Comparison of ENCODE assay signal across 8 mouse cellular contexts in genomic region chr8:124949209-124950068, GRCm38 (mm10). TPM values are rescaled to one million over a fixed set of nuclear protein-coding genes. Genes with fewer than 3 reads are reported as not detected.
DNase-seq lines count a peak whose midpoint lies in the region; ATAC-seq and TF ChIP-seq lines count a peak whose summit lies in the region.

TSS of gene Egln1 (minus strand) at chr8:124949324.

- H3K9me3 ChIP-seq in E14TG2a.4 (ENCODE audit: low read length): no peaks in the 10 kb centered on the region
- no peaks in the 10 kb centered on the region for H3K9me3 ChIP-seq in forebrain, embryonic 12.5 days
- H3K9me3 ChIP-seq in heart, embryonic 16.5 days (replicated peaks; ENCODE audit: control insufficient read depth, low read length): no peaks in the 10 kb centered on the region
- H3K9me3 ChIP-seq in liver, postnatal 0 days (ENCODE audit: low read length): no peaks in the 10 kb centered on the region
- H3K9me3 ChIP-seq in neural tube, embryonic 15.5 days (replicated peaks): no peaks in the 10 kb centered on the region

- WGBS in forebrain, embryonic 12.5 days: under 1% methylated on average over 49 of the region's 98 CpGs
- under 1% methylated on average over 55 of the region's 98 CpGs for WGBS in heart, embryonic 16.5 days
- WGBS in liver, postnatal 0 days (ENCODE audit: insufficient replicate concordance): under 1% methylated on average over 37 of the region's 98 CpGs
- under 1% methylated on average over 40 of the region's 98 CpGs for WGBS in neural tube, embryonic 15.5 days

- H3K36me3 ChIP-seq in E14TG2a.4 (ENCODE audit: insufficient read depth, low read length): peaks cover 13% of the 10 kb centered on the region; the same call in 1 of the 2 replicates
- peaks cover 6% of the 10 kb centered on the region for H3K36me3 ChIP-seq in forebrain, embryonic 12.5 days (replicated peaks)
- no peaks in the 10 kb centered on the region for H3K36me3 ChIP-seq in heart, embryonic 16.5 days (ENCODE audit: control insufficient read depth, insufficient read depth)
- no peaks in the 10 kb centered on the region for H3K36me3 ChIP-seq in liver, postnatal 0 days (replicated peaks; ENCODE audit: insufficient read depth, low read length)
- H3K36me3 ChIP-seq in neural tube, embryonic 15.5 days: no peaks in the 10 kb centered on the region

- peak; percentile 89 for ATAC-seq in forebrain, embryonic 12.5 days (ENCODE audit: low FRiP score)
- ATAC-seq in heart, embryonic 16.5 days (replicated peaks; ENCODE audit: extremely low read depth, insufficient read depth, low FRiP score): peak; percentile 87
- ATAC-seq in liver, postnatal 0 days: peak; percentile 93
- ATAC-seq in neural tube, embryonic 15.5 days (ENCODE audit: low FRiP score): peak; percentile 86

- H3K27ac ChIP-seq in forebrain, embryonic 12.5 days: peak within 1 kb of the TSS; percentile 98
- H3K27ac ChIP-seq in heart, embryonic 16.5 days (ENCODE audit: low read length): peak within 1 kb of the TSS; percentile 98
- peak within 1 kb of the TSS; percentile 93 for H3K27ac ChIP-seq in liver, postnatal 0 days (ENCODE audit: low read depth)
- H3K27ac ChIP-seq in neural tube, embryonic 15.5 days (replicated peaks): peak within 1 kb of the TSS; percentile 98

- H3K4me1 ChIP-seq in E14TG2a.4 (replicated peaks; ENCODE audit: low read depth, low read length): peaks cover 49% of the 10 kb centered on the region
- H3K4me1 ChIP-seq in forebrain, embryonic 12.5 days: peaks cover 37% of the 10 kb centered on the region
- peaks cover 37% of the 10 kb centered on the region for H3K4me1 ChIP-seq in heart, embryonic 16.5 days (ENCODE audit: control insufficient read depth, insufficient read depth, low read length)
- peaks cover 30% of the 10 kb centered on the region for H3K4me1 ChIP-seq in liver, postnatal 0 days (ENCODE audit: insufficient read depth)
- H3K4me1 ChIP-seq in neural tube, embryonic 15.5 days: peaks cover 46% of the 10 kb centered on the region

- no peak for TF ChIP-seq CTCF in E14TG2a.4 (conservative IDR thresholded peaks at IDR 0.05; ENCODE audit: low read length)
- TF ChIP-seq CTCF in liver, postnatal 0 days (IDR thresholded peaks at IDR 0.05; ENCODE audit: low read depth): 0 out of 2 replicates have a peak, but pooled peaks have one; percentile 13

- H3K4me3 ChIP-seq in E14TG2a.4 (replicated peaks; ENCODE audit: low read length): peak within 1 kb of the TSS; percentile 90
- H3K4me3 ChIP-seq in forebrain, embryonic 12.5 days (replicated peaks): peak within 1 kb of the TSS; percentile 89
- peak within 1 kb of the TSS; percentile 66 for H3K4me3 ChIP-seq in heart, embryonic 16.5 days (ENCODE audit: low read length)
- peak within 1 kb of the TSS; percentile 77 for H3K4me3 ChIP-seq in liver, postnatal 0 days (ENCODE audit: low read depth, low read length)
- H3K4me3 ChIP-seq in neural tube, embryonic 15.5 days (replicated peaks): peak within 1 kb of the TSS; percentile 95

- DNase-seq in c-Kit-positive CD71-positive TER-119-negative erythroid progenitor cells, embryonic 14.5 days (ENCODE audit: low read depth): peak; percentile 44
- DNase-seq in kidney, postnatal 36 days: peak; percentile 82 to 89
- DNase-seq in liver, postnatal 0 days: peak; percentile 84
- peak; percentile 80 for DNase-seq in testis, postnatal 10 days (ENCODE audit: low spot score)

- peak within 1 kb of the TSS; percentile 85 for H3K4me2 ChIP-seq in forebrain, embryonic 12.5 days
- H3K4me2 ChIP-seq in heart, embryonic 16.5 days (ENCODE audit: low read depth, low read length): peak within 1 kb of the TSS; percentile 75
- peak within 1 kb of the TSS; percentile 95 for H3K4me2 ChIP-seq in liver, postnatal 0 days (ENCODE audit: low read depth, low read length)
- peak within 1 kb of the TSS; percentile 88 for H3K4me2 ChIP-seq in neural tube, embryonic 15.5 days

- no peak for TF ChIP-seq EP300 in liver, postnatal 0 days (IDR thresholded peaks at IDR 0.05; ENCODE audit: low read depth)

- H3K9ac ChIP-seq in forebrain, embryonic 12.5 days: peak within 1 kb of the TSS; percentile 94
- H3K9ac ChIP-seq in heart, embryonic 16.5 days (ENCODE audit: low read length): peak within 1 kb of the TSS; percentile 95
- H3K9ac ChIP-seq in liver, postnatal 0 days (replicated peaks): peak within 1 kb of the TSS; percentile 80
- peak within 1 kb of the TSS; percentile 98 for H3K9ac ChIP-seq in neural tube, embryonic 15.5 days (replicated peaks)

- H3K27me3 ChIP-seq in E14TG2a.4 (ENCODE audit: insufficient read depth, low read length): peaks cover 27% of the 10 kb centered on the region
- H3K27me3 ChIP-seq in forebrain, embryonic 12.5 days: no peaks in the 10 kb centered on the region
- H3K27me3 ChIP-seq in heart, embryonic 16.5 days (ENCODE audit: control insufficient read depth, insufficient read depth, low read length): no peaks in the 10 kb centered on the region
- no peaks in the 10 kb centered on the region for H3K27me3 ChIP-seq in liver, postnatal 0 days (ENCODE audit: insufficient read depth, low read length)
- H3K27me3 ChIP-seq in neural tube, embryonic 15.5 days (replicated peaks): no peaks in the 10 kb centered on the region

RNA-seq across cellular contexts. Expression of gene Egln1, which starts in this region (rescaled TPM):
- 19.5 and 20.0 TPM in 2 replicates for polyA plus RNA-seq in forebrain, embryonic 12.5 days (2016; fragmentation: Nextera tagmentation; extraction: Ambion mirVana)
- polyA plus RNA-seq in heart, embryonic 16.5 days (2015; fragmentation: Nextera tagmentation; extraction: Ambion mirVana): 17.8 and 19.5 TPM in 2 replicates
- 3.2 and 3.3 TPM in 2 replicates for polyA plus RNA-seq in liver, postnatal 0 days (2015; fragmentation: Nextera tagmentation; extraction: Ambion mirVana)
- 15.7 and 16.4 TPM in 2 replicates for polyA plus RNA-seq in neural tube, embryonic 15.5 days (2015; fragmentation: Nextera tagmentation; extraction: Ambion mirVana)

Comparison
In these comparisons a context has a peak if more than half of its experiments do, and no peak if none do; other contexts are left out.
1. Peak in every context shown above with its lines: DNase-seq, ATAC-seq, H3K4me3 ChIP-seq and H3K27ac ChIP-seq.